Mouse (Mus musculus) T-helper 17 cell (primary cell): ENCODE data around the gene Usp3.

ENCODE experiments used
- in situ Hi-C, 2 experiments: fragments of 300-600 bp; cut with MboI, MseI; formaldehyde crosslinking; loops; 1 replicate in 1 of 2; 2 replicates in 1 of 2; pipeline ENCODE4 v1.15.1; 2025; ENCODE audit warnings: high pct_unique_total_duplicates in 2 of 2

Gene Usp3

DNA sequence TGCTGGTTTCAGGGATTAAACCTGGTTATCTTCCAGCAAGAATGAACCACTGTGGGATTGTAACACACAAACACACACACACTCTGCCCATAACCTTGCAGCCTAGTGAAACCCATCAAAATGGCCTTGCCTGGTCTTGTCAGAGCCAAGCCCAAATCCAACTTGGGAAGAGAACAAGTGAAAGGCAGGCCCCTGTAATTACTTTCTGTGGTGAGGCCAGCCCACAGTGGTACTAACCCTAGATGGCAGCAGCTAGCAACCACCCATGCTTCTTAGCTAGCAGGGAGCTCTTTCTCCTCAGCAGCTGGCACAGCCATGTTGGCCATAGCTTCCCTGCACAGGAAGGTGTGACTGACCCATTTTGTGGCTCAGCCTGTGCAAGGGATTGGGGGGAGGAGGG, 79.8 kb downstream of the Usp3 start:
- in situ Hi-C loops = loop anchor here (5.0 to 10.0 kb wide), 5 partner anchors 94 to 462 kb away; partner anchors contain the start of genes Aph1b (in 1 of the 2), Gm10647 (in 1 of the 2) and Lactb (in 1 of the 2)

DNA sequence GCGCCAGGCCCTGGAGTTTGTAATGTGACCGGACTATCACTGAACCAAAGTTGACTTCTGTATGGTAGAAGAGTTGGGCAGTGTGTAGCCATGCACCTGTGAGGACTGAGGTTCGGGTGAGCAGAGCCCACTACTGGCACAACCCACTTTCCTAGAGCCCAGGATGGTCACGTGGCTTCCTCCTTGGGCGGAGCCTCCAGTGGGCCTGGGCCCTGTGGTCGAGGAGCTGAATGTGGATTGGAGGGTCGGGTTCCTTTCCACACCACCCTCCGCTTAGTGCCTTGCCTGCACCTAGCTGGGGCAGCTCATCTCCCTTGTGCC, 80.6 kb downstream of the Usp3 start:
- in situ Hi-C loops = loop anchor here (5.0 to 10.0 kb wide), 5 partner anchors 95 to 462 kb away; partner anchors contain the start of genes Aph1b (in 1 of the 2), Gm10647 (in 1 of the 2) and Lactb (in 1 of the 2)

DNA sequence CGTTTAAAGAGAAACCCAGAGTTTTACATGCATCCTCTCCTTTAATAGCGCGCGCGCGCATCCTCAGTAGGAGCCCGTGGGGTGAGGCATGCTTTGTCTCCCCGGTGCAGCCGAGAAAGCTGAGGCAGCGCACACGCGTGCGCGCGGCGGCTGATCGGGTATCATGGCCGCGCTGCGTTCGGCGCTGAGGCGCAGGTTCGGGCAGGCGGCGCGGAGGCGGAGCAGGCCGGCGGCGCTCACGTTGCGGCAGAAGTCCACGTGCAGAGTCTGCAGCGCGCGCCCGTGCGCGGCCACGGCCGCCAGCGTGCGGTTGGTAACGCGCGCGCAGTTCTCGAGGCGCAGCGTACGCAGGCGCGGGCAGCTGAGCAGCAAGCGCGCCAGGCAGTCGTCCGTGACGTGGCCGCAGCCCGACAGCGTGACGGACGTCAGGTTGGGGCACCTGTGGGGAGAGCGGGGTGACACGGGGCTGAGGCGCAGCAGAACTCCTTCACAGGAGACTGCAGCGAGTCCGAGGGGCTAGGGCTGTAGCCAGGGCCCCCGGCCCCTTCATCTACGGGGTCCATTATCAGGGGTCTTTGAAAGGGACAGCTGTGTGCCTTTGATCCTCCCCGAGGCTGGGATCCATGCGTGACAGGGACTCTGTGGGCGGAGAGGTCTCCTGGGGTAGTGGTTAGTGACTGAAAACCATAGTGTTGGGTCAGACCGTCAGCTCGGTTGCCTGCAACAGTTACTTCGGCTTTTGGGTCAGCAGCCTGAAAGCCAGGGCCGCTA, 81.2 kb downstream of the Usp3 start:
- in situ Hi-C loops = loop anchor here (5.0 to 10.0 kb wide), 5 partner anchors 96 to 463 kb away; partner anchors contain the start of genes Aph1b (in 1 of the 2), Gm10647 (in 1 of the 2) and Lactb (in 1 of the 2)

GRCm38 (mm10) chr9:66510944-66511343, 82.0 kb downstream of the Usp3 start:
- in situ Hi-C loops = loop anchor here (5.0 to 10.0 kb wide), 5 partner anchors 96 to 464 kb away; partner anchors contain the start of genes Aph1b (in 1 of the 2), Gm10647 (in 1 of the 2) and Lactb (in 1 of the 2)

- in situ Hi-C loops = loop anchor here (5.0 to 10.0 kb wide), 5 partner anchors 97 to 464 kb away; partner anchors contain the start of genes Aph1b (in 1 of the 2), Gm10647 (in 1 of the 2) and Lactb (in 1 of the 2)
Observed at GRCm38 (mm10) chr9:66510351-66510841, 82.5 kb downstream of the Usp3 start.

- in situ Hi-C loops = no loop called here
Observed at GRCm38 (mm10) chr9:66508890-66509399, 84.0 kb downstream of the Usp3 start.

GRCm38 (mm10) chr9:66507684-66508083, 85.3 kb downstream of the Usp3 start:
- in situ Hi-C loops = no loop called here

- in situ Hi-C loops = no loop called here
Observed at GRCm38 (mm10) chr9:66506424-66506823, 86.5 kb downstream of the Usp3 start.

GRCm38 (mm10) chr9:66506011-66506410, 86.9 kb downstream of the Usp3 start:
- in situ Hi-C loops = no loop called here

GRCm38 (mm10) chr9:66505141-66505917, 87.6 kb downstream of the Usp3 start:
- in situ Hi-C loops = no loop called here

GRCm38 (mm10) chr9:66504518-66504917, 88.4 kb downstream of the Usp3 start:
- in situ Hi-C loops = no loop called here

GRCm38 (mm10) chr9:66503879-66504411, 89.0 kb downstream of the Usp3 start:
- in situ Hi-C loops = no loop called here

DNA sequence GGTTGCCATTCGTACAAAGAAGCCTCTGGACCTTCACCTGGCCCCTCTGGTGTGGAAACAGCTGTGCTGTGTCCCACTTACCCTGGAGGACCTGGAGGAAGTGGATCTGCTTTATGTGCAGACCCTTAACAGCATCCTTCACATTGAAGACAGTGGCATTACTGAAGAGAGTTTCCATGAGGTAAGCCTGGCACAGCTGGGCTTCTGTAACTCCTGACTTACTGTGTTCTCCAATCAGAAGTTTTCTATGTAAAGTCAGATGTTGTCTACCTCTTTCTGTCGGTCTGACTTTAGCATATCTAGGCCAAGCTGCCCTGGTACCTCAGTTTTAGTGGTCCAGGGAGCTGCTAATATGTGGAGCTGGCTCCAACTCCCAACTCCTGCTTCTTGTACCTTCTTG, 91.7 kb downstream of the Usp3 start:
- in situ Hi-C loops = no loop called here

DNA sequence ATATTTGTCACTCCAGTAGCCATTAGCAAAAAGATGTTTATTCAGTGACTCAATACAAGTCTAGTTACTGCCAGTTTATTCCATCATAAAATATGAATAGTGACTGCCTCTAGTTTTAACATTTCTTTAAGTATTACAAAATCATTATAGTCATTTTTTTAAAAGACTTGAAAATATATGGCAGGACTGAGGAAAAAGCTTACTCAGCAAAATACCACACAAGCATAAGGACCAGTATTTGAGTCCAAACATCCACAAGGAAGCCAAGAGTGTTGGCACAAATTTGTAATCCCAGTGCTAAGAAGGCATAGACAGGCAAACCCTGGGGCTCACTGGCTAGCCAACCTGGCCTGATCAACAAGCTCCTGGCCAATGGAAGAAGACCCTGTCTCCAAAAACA, 99.0 kb downstream of the Usp3 start:
- in situ Hi-C loops = loop anchor here in 1 of 2 experiments (5.0 kb wide), 1 partner anchor 107 kb away; no protein-coding TSS in a partner anchor

DNA sequence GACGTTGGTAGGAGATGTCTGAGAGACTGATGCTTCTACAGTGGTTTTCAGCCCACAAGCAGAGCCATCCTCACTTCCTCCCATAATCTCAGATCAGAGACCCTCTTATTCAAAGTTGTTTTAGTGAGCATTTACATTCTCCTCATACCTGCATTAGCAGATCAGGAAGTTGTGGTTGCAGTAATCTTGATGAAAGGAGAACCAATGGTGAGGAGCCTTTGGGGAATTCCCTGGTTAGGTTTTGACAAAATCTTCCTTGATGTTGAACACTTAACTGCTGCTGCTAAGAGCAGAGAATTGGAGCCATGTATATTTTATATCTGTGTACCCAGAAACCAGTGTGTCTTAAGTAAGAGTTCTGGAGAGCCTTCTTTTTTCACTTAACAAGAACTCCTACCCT, 100.6 kb downstream of the Usp3 start:
- in situ Hi-C loops = loop anchor here in 1 of 2 experiments (5.0 kb wide), 1 partner anchor 105 kb away; no protein-coding TSS in a partner anchor

- in situ Hi-C loops = no loop called here
Observed at GRCm38 (mm10) chr9:66488786-66489185, 104.2 kb downstream of the Usp3 start.

GRCm38 (mm10) chr9:66483429-66483828, 109.5 kb downstream of the Usp3 start:
- in situ Hi-C loops = no loop called here

DNA sequence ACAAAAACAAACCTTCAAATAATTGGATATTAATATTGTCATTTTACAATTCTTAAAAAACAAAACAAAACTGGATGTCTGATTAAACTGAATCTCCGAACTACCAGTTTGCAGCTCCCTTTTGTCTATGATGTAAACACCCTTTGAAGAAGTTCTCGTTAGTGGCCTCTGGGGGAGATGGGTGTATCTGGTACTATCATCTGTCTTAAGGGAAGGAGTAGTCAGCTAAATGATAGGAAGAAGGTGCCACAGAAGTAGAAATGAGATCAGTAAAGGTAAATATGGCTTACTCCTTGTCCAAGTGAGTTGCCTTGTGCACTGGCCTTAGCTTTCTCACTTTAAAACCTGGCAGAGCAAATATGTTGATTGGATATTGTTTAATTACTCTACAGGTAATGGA, 115.2 kb downstream of the Usp3 start:
- in situ Hi-C loops = no loop called here

GRCm38 (mm10) chr9:66465087-66465486, 127.9 kb downstream of the Usp3 start:
- in situ Hi-C loops = no loop called here
